1 mouse cellular context compared by ENCODE assay signal in the genomic region with DNA sequence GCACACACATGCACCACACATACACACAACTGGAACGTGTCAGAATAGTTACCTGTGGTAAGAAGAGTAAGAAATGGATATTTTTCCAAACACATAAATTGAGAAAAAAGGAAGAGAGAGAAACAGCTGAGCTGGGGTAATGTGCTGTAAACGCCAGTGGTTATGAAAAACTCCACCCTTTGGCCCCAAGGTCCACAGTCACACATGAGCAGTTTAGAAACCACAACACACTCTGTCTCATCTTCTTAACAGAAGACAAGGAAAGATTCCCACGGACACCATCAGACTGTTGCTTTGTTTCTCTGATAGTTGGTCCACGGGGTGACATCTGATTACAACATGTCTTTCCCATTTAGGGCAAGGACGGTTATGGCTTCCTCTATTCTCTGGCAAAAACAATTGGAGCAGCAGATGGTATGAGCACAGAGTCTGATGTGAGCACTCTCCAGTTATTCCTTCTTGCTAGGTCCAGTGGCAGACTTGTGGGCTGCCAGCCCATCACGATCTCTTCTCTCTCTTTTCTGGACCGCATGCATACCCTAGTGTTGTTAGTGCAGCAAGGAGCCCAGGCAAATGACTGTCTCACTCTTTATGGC.
TF ChIP-seq lines count a peak whose summit lies in the region.

No protein-coding gene starts in this region.

TF ChIP-seq in CH12.LX, 34 proteins besides CTCF, POLR2A, EP300 and RAD21 (continued from another document):
- no peak for TF ChIP-seq ZKSCAN1 (IDR thresholded peaks at IDR 0.05; ENCODE audit: borderline replicate concordance, low read depth, low read length)
- TF ChIP-seq E2F4 (IDR thresholded peaks at IDR 0.05; ENCODE audit: insufficient replicate concordance, low read depth, low read length) = no peak
- TF ChIP-seq ZNF384 (IDR thresholded peaks at IDR 0.05; ENCODE audit: low read depth, low read length) = no peak
- TF ChIP-seq ELF1 (IDR thresholded peaks at IDR 0.05; ENCODE audit: low read depth, low read length) = no peak
- no peak for TF ChIP-seq MYC (IDR thresholded peaks at IDR 0.05; ENCODE audit: low read depth, low read length)
- TF ChIP-seq JUN (IDR thresholded peaks at IDR 0.05; ENCODE audit: insufficient read depth, low read depth, low read length) = no peak
- TF ChIP-seq HCFC1 (IDR thresholded peaks at IDR 0.05; ENCODE audit: low read depth, low read length) = no peak
- no peak for TF ChIP-seq MAFK (IDR thresholded peaks at IDR 0.05; ENCODE audit: insufficient replicate concordance, low read length)
- no peak for TF ChIP-seq USF2 (conservative IDR thresholded peaks at IDR 0.05; ENCODE audit: low read depth, low read length)
- no peak for TF ChIP-seq ZMIZ1 (IDR thresholded peaks at IDR 0.05; ENCODE audit: low read depth, low read length)
- no peak for TF ChIP-seq MEF2A (IDR thresholded peaks at IDR 0.05; ENCODE audit: borderline replicate concordance, low read depth, low read length)
- TF ChIP-seq BHLHE40 (IDR thresholded peaks at IDR 0.05; ENCODE audit: low read depth, low read length) = peak; percentile 60
- no peak for TF ChIP-seq IRF4 (IDR thresholded peaks at IDR 0.05; ENCODE audit: low read depth, low read length)
- TF ChIP-seq ZC3H11A (IDR thresholded peaks at IDR 0.05; ENCODE audit: low read depth, low read length) = no peak
- no peak for TF ChIP-seq CHD1 (IDR thresholded peaks at IDR 0.05; ENCODE audit: low read depth, low read length)
- TF ChIP-seq UBTF (IDR thresholded peaks at IDR 0.05; ENCODE audit: low read depth, low read length) = no peak
- TF ChIP-seq TBP (conservative IDR thresholded peaks at IDR 0.05; ENCODE audit: low read depth, low read length) = no peak
- 0 out of 2 replicates have a peak, but pooled peaks have one; percentile 12 for TF ChIP-seq TCF12 (IDR thresholded peaks at IDR 0.05; ENCODE audit: low read depth, low read length)
- no peak for TF ChIP-seq MAX (IDR thresholded peaks at IDR 0.05; ENCODE audit: low read length)
